Mouse (Mus musculus) left cerebral cortex, adult 2 months (tissue): ENCODE measurements around the gene R3hdml. TPM values are rescaled to one million over a fixed set of nuclear protein-coding genes. Genes with fewer than 3 reads are reported as not detected.

Experiments used
- DNase-seq, 2 experiments: peaks; one replicate each; pipeline ENCODE4 v3.0.0; 2021 to 2022; ENCODE audit warnings: low spot score in 2 of 2, mixed read lengths in 1 of 2; ENCODE audit errors: extremely low spot score in 1 of 2
- H3K27ac ChIP-seq: fragments of 200-600 bp; 2 replicates; pipeline ENCODE4 v1.8.1; 2022
- H3K4me3 ChIP-seq: fragments of 200-600 bp; 2 replicates; pipeline ENCODE4 v1.8.1; 2022
- CTCF ChIP-seq: fragments of 200-600 bp; IDR thresholded peaks from 2 replicates; pipeline ENCODE4 v1.8.1; 2022; ENCODE audit warnings: antibody characterized with exemption, mild to moderate bottlenecking, moderate library complexity
- intact Hi-C: fragments of 180-260 bp; cut with DNase I; formaldehyde crosslinking; loops from one replicate; pipeline ENCODE4 v1.15.1; 2025
- total RNA-seq, 2 experiments: library from RNA; stranded (reverse); gene quantifications; 2 replicates each; pipeline ENCODE4 v1.2.3; 2021

The R3hdml gene
- total RNA-seq, 2 experiments from 2014 or later: not detected

- TF ChIP-seq CTCF: no peak
- Histone ChIP-seq H3K4me3 (no peak overlapping the region), H3K27ac (no peak overlapping the region)
- intact Hi-C loops: no loop called here
- DNase-seq: no peak
Observed at GRCm38 (mm10) chr2:163542674-163543073, 50.6 kb downstream of the R3hdml start.

GRCm38 (mm10) chr2:163546623-163547318, 54.7 kb downstream of the R3hdml start:
- no peak overlapping the region for H3K4me3 ChIP-seq
- no peak for TF ChIP-seq CTCF
- H3K27ac ChIP-seq: no peak overlapping the region
- intact Hi-C loops: no loop called here
- no peak for DNase-seq

GRCm38 (mm10) chr2:163548822-163549221, 56.7 kb downstream of the R3hdml start:
- no peak for DNase-seq
- intact Hi-C loops: no loop called here
- Histone ChIP-seq H3K4me3 (no peak overlapping the region), H3K27ac (no peak overlapping the region)
- no peak for TF ChIP-seq CTCF

- no peak for TF ChIP-seq CTCF
- Histone ChIP-seq H3K4me3 (no peak overlapping the region), H3K27ac (no peak overlapping the region)
- DNase-seq: no peak
- intact Hi-C loops: no loop called here
Observed at GRCm38 (mm10) chr2:163549786-163550185, 57.7 kb downstream of the R3hdml start.

Other genes with a start within 250 kb of the R3hdml start
- under 1 TPM; 0.63 to 0.81 TPM for gene Jph2, start 94.3 kb upstream of the R3hdml start, total RNA-seq
- 10 to 100 TPM; 20.7 to 23.8 TPM for gene Oser1, start 67.6 kb upstream of the R3hdml start, total RNA-seq
- gene Gdap1l1, start 53.8 kb upstream of the R3hdml start, total RNA-seq: 10 to 100 TPM; 67.7 to 70.7 TPM
- 10 to 100 TPM; 19.2 to 20.2 TPM for gene Fitm2, start 19.7 kb upstream of the R3hdml start, total RNA-seq
- not detected for gene Hnf4a, start 14.5 kb downstream of the R3hdml start, total RNA-seq
- gene Ttpal, start 110.0 kb downstream of the R3hdml start, total RNA-seq: 10 to 100 TPM; 69.9 to 81.2 TPM
- 100 to 1,000 TPM; 213 to 234 TPM for gene Serinc3, start 152.8 kb downstream of the R3hdml start, total RNA-seq
- gene Pkig, start 166.1 kb downstream of the R3hdml start, total RNA-seq: 100 to 1,000 TPM; 126 to 129 TPM